Mouse (Mus musculus) frontal cortex, postnatal 36 days (tissue): Measurements from ENCODE around the gene Eif2d.
A peak's percentile ranks its signal among the peaks of the same experiment; 100 is the strongest.

Experiments
- DNase-seq, 2 experiments: peaks; one replicate each; pipeline ENCODE4 v3.0.0; 2022; ENCODE audit warnings: low spot score in 2 of 2

The Eif2d gene

GRCm38 (mm10) chr1:131153018-131153629 lies at the start of gene Eif2d:
TSS of gene Eif2d (plus strand) at chr1:131153181.
- peak; percentile 84 to 87 for DNase-seq

GRCm38 (mm10) chr1:131103776-131104424 lies 49.1 kb upstream of the Eif2d start:
- no peak for DNase-seq

DNA sequence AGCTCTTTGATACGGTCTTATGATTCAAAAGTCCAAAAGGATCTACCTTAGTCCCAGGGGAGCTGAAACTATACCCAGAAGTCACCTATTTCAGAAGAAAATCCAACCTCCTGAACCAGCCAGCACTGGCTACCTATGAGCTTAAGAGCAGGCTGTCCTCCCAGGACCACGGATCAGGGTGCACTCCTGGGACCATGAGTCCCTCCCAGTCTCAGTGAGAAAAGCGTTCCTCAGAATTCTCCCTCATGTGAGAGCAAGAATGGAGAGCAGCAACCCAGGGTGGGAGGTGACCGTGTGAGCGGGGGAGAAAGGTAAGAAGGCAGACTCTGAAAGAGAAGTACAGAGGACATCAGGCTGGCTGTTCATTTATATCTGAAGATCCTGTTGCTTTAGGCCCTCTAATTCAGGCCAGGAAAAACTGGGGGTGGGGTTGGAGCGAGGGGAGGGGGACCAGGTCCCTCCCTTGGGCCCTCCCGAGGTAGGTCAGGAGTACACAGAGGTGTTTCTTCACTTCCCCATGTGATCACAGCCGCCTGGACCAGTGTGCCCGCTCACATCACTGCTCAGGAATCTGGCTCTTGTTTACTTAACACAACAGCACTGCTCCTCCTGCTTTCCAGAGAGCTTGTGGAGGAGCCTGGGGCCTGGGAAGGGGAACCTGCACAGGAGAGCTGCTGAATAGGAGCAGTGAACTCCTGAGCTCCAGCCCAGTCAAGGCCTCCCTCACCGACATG lies 45.2 kb upstream of the Eif2d start:
- no peak for DNase-seq

DNA sequence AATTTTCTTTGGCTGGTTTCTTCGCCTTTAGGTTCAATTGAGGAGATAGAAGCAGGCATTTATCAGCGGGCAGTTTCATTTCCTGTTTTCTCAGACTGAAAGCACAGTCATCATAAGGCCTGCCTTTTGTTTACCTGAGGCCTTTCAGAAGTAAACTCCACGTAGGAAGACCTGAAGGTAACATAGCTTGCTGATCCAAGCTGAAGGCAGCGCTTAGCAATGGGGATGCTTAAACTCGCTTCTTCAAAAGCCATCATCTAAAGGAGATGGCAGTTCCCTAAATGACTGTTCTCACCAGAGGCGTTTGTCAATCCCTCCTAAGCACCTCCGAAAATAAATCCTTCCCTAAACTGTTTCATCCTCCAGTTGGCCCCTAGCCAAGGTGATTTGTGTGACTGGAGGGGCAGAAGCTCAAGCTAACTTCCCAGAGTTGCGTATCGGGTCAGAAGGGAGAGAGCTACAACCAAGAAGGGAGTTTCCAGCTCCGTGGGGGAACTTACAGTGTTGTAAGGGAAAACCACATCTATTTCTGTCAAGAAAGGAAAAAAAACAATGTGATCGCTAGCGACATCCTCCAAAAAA lies 42.4 kb upstream of the Eif2d start:
- no peak for DNase-seq

DNA sequence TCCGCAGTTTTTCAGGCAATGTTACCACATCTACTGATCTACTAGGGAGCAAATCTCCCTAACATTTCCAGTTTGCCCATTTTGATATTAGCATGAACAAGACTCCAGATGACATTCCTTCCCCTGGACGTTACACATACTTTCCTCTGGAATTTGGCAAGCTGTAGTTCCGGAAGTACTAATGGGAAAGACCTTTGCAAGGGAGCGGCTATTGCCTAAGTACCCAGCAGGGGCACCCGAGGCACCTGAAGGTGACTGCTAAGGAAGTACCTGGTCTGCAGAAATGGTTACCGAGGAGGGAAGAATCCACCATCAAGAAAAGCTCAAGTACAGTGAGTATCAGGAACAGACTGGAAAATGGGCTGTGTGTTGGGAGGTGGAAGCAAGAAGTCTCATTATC lies 40.4 kb upstream of the Eif2d start:
- DNase-seq: no peak

- DNase-seq: peak in 1 of 2 experiments; percentile 65
Measured at GRCm38 (mm10) chr1:131115932-131116331, 37.0 kb upstream of the Eif2d start.

GRCm38 (mm10) chr1:131116430-131117011 lies 36.5 kb upstream of the Eif2d start:
- DNase-seq: peak; percentile 71 to 89

DNA sequence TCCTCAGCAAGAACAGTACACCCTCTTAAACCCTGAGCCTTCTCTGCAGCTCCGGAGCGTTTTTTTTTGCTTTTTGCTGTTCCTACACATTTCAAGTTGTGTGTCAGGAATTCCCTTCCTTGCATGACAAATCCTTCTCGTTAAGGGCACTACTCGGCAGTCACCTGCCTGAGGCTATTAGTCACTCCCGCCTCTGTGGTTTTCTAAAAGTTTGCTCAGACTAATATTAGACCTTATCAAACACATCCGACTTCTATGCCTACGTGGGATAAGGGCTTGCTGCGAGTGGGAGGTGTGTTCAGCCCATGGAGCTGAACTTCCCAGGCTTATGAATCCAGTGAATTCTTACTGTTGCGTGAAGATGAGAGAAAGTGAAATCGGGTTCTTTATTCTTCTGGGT lies 34.5 kb upstream of the Eif2d start:
- no peak for DNase-seq

- no peak for DNase-seq
Measured at GRCm38 (mm10) chr1:131119026-131119425, 34.0 kb upstream of the Eif2d start.

GRCm38 (mm10) chr1:131121987-131122386 lies 31.0 kb upstream of the Eif2d start:
- no peak for DNase-seq

- DNase-seq: no peak
Measured at GRCm38 (mm10) chr1:131123522-131124265, 29.3 kb upstream of the Eif2d start.

DNA sequence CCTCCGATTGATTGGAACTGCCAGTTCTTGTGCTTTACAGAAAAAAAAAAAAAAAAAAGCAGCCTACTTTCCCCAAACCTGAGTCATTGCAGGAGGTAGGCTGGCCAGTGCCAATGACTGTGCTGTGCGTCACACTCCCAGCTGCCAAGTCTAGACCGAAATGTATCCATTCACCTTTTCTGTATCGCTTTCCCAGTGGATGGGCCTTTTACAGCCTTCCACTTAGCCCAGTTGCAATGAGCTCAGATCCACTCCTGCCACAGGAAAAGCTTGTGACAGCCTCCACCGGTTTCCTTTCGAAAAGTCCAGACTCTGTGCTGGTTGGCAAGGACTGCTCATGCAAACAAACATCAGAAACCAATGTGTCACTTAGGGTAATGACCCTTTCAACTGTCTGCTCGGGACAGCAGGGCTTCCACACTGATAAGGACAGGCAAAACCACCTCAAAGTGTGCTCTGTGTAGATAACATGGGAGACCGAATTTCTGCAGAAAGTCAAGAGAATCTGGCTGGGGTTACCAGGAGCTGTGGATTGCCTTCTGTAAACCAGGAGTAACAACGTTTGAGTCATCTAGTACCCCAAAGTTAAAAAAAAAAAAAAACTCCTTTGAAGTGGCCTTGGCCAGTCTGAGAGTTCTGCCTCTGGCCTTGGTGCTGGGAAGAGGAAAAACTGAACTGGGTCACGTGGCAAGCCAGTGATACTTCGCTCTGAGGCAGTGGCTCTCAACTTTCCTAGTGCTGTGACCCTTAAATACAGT lies 26.8 kb upstream of the Eif2d start:
- DNase-seq: peak; percentile 52 to 63

- no peak for DNase-seq
Measured at GRCm38 (mm10) chr1:131134231-131134630, 18.8 kb upstream of the Eif2d start.

- no peak for DNase-seq
Measured at GRCm38 (mm10) chr1:131134942-131135522, 17.9 kb upstream of the Eif2d start.

- DNase-seq: no peak
Measured at GRCm38 (mm10) chr1:131135960-131136629, 16.9 kb upstream of the Eif2d start.

GRCm38 (mm10) chr1:131137111-131137510 lies 15.9 kb upstream of the Eif2d start:
- DNase-seq: no peak

- DNase-seq: no peak
Measured at GRCm38 (mm10) chr1:131137717-131138118, 15.3 kb upstream of the Eif2d start.

DNA sequence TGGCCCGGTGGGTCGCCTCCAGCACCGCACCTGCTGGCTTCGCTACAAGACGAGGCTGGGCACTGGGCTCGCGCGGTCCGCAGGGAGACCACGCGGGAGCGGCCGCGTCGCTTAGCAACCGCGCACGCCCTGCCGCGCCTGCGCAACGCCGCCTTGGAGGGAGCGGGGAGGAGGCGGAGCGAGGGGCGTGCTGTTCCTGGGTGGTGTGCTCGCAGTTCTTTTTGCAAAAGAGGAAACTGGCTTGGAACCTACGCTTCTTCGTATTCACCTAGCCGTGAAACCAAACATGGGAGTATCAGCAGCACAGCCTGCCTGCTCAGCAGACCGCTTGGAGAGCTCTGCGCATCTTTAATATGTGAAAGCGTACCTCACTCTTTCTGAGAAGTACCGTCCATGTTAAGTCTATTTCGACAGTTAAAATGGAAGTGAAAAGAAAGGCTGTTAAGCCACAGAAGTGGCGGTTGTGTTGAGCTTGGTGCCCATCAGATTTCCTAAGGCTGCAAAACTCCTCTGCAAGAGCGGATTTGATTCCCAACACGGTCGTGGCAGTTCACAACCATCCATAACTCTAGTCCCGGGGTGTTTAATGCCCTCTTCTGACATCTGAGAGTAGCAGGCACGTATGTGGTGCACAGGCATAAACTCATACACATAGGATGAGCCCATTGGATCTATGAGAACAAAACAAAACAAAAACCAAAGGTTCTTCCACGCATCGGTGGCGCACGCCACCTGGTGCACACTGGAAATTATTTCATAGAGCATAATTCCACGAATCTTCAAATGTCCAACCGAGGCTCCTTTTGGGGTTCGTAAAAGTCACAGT lies 14.6 kb upstream of the Eif2d start, which contains the start of gene Dyrk3:
TSS of gene Dyrk3 (minus strand) at position 150 of the 826 bp plus-strand sequence.
- peak; percentile 87 to 92 for DNase-seq
